Mouse (Mus musculus) gastrocnemius, postnatal 10 days (tissue): ENCODE measurements around the gene Hist2h2be. TPM values are rescaled to one million over a fixed set of nuclear protein-coding genes. Genes with fewer than 3 reads are reported as not detected.
"Not testable (repeated sequence)": the region's sequence is repeated elsewhere in the genome, so short reads cannot be mapped to it uniquely, and the experiment has no call there.

ENCODE experiments used
- DNase-seq: peaks from one replicate; pipeline ENCODE4 v3.0.0; 2021; ENCODE audit warnings: mixed read lengths
- total RNA-seq, 2 experiments: library from RNA; stranded (reverse); gene quantifications; 2 replicates each; pipeline ENCODE4 v1.2.3; 2021

Gene Hist2h2be
- total RNA-seq, 2 experiments from 2014 or later, result 3.7 to 4.7 TPM

- not testable (repeated sequence) for DNase-seq
Observed at GRCm38 (mm10) chr3:96198601-96199251, 22.2 kb upstream of the Hist2h2be start.

GRCm38 (mm10) chr3:96199731-96200130 is 21.2 kb upstream of the Hist2h2be start:
- no peak for DNase-seq

GRCm38 (mm10) chr3:96207819-96208218 is 13.1 kb upstream of the Hist2h2be start:
- no peak for DNase-seq

GRCm38 (mm10) chr3:96209242-96209641 is 11.7 kb upstream of the Hist2h2be start:
- peak; percentile 34 for DNase-seq

GRCm38 (mm10) chr3:96219191-96219641 is 1.7 kb upstream of the Hist2h2be start:
- no peak for DNase-seq

GRCm38 (mm10) chr3:96219661-96220130 is 1.2 kb upstream of the Hist2h2be start, which contains the start of the genes Bola1 and Hist2h2ab:
Gene Bola1, minus strand, starts transcription at chr3:96219709.
Gene Hist2h2ab, plus strand, starts transcription at chr3:96219865.
- peak; percentile 65 for DNase-seq

GRCm38 (mm10) chr3:96220131-96220764 is 671 bp upstream of the Hist2h2be start:
- not testable (repeated sequence) for DNase-seq

GRCm38 (mm10) chr3:96221640-96222038 is 720 bp downstream of the Hist2h2be start:
- DNase-seq, result no peak

GRCm38 (mm10) chr3:96222774-96223173 is 1.9 kb downstream of the Hist2h2be start:
- DNase-seq, result no peak

GRCm38 (mm10) chr3:96225421-96225820 is 4.5 kb downstream of the Hist2h2be start:
- DNase-seq, result no peak

GRCm38 (mm10) chr3:96226695-96227648 is 6.1 kb downstream of the Hist2h2be start:
- no peak for DNase-seq

GRCm38 (mm10) chr3:96228828-96229227 is 7.9 kb downstream of the Hist2h2be start:
- DNase-seq, result no peak

GRCm38 (mm10) chr3:96230404-96230803 is 9.5 kb downstream of the Hist2h2be start:
- DNase-seq, result no peak

- DNase-seq, result no peak
Observed at GRCm38 (mm10) chr3:96230910-96231757, 10.2 kb downstream of the Hist2h2be start.

- DNase-seq, result no peak
Observed at GRCm38 (mm10) chr3:96231758-96232120, 10.8 kb downstream of the Hist2h2be start.

GRCm38 (mm10) chr3:96234914-96235313 is 14.0 kb downstream of the Hist2h2be start:
- no peak for DNase-seq

- DNase-seq, result no peak
Observed at GRCm38 (mm10) chr3:96235836-96236235, 14.9 kb downstream of the Hist2h2be start.

GRCm38 (mm10) chr3:96236834-96237334 is 16.0 kb downstream of the Hist2h2be start:
- DNase-seq, result no peak

- DNase-seq, result no peak
Observed at GRCm38 (mm10) chr3:96237335-96237903, 16.5 kb downstream of the Hist2h2be start.

- DNase-seq, result no peak
Observed at GRCm38 (mm10) chr3:96237904-96238511, 17.1 kb downstream of the Hist2h2be start.
